Mouse (Mus musculus): ENCODE data around the gene 4930578G10Rik.
"Not testable (repeated sequence)": the region's sequence is repeated elsewhere in the genome, so short reads cannot be mapped to it uniquely, and the experiment has no call there.

4930578G10Rik gene

GRCm38 (mm10) chr4:42735245-42735644 is at the start of gene 4930578G10Rik:
TSS of gene 4930578G10Rik (plus strand) at chr4:42735545.
- TF ChIP-seq GATA4 (IDR thresholded peaks at IDR 0.05; ENCODE audit: insufficient replicate concordance, low read length), result not testable (repeated sequence)

- TF ChIP-seq GATA4 (IDR thresholded peaks at IDR 0.05; ENCODE audit: insufficient replicate concordance, low read length), result not testable (repeated sequence)
Measured at GRCm38 (mm10) chr4:42756477-42756876, 21.1 kb downstream of the 4930578G10Rik start, which contains the start of gene Ccl19. TSS of gene Ccl19 (minus strand) at chr4:42756577.

GRCm38 (mm10) chr4:42773893-42774292 is 38.5 kb downstream of the 4930578G10Rik start, which contains the start of gene Ccl21a:
TSS of gene Ccl21a (minus strand) at chr4:42773993.
- TF ChIP-seq GATA4 (IDR thresholded peaks at IDR 0.05; ENCODE audit: insufficient replicate concordance, low read length), result not testable (repeated sequence)

GRCm38 (mm10) chr4:42853788-42854187 is 118.4 kb downstream of the 4930578G10Rik start, which contains the start of gene Fam205a1:
TSS of gene Fam205a1 (minus strand) at chr4:42853888.
- TF ChIP-seq GATA4 (IDR thresholded peaks at IDR 0.05; ENCODE audit: insufficient replicate concordance, low read length), result not testable (repeated sequence)

- not testable (repeated sequence) for TF ChIP-seq GATA4 (IDR thresholded peaks at IDR 0.05; ENCODE audit: insufficient replicate concordance, low read length)
Measured at GRCm38 (mm10) chr4:42856671-42857070, 121.3 kb downstream of the 4930578G10Rik start, which contains the start of gene Gm12394. TSS of gene Gm12394 (minus strand) at chr4:42856771.

GRCm38 (mm10) chr4:42867390-42867789 is 132.0 kb downstream of the 4930578G10Rik start:
- no peak for TF ChIP-seq GATA4 (IDR thresholded peaks at IDR 0.05; ENCODE audit: insufficient replicate concordance, low read length)

- TF ChIP-seq GATA4 (IDR thresholded peaks at IDR 0.05; ENCODE audit: insufficient replicate concordance, low read length), result no peak
Measured at GRCm38 (mm10) chr4:42868193-42868592, 132.8 kb downstream of the 4930578G10Rik start.

GRCm38 (mm10) chr4:42870748-42871147 is 135.4 kb downstream of the 4930578G10Rik start:
- TF ChIP-seq GATA4 (IDR thresholded peaks at IDR 0.05; ENCODE audit: insufficient replicate concordance, low read length), result no peak

- TF ChIP-seq GATA4 (IDR thresholded peaks at IDR 0.05; ENCODE audit: insufficient replicate concordance, low read length), result no peak
Measured at GRCm38 (mm10) chr4:42872151-42872550, 136.8 kb downstream of the 4930578G10Rik start.

- TF ChIP-seq GATA4 (IDR thresholded peaks at IDR 0.05; ENCODE audit: insufficient replicate concordance, low read length), result no peak
Measured at GRCm38 (mm10) chr4:42872746-42873435, 137.5 kb downstream of the 4930578G10Rik start.

- no peak for TF ChIP-seq GATA4 (IDR thresholded peaks at IDR 0.05; ENCODE audit: insufficient replicate concordance, low read length)
Measured at GRCm38 (mm10) chr4:42874134-42874533, 138.8 kb downstream of the 4930578G10Rik start, which contains the start of gene Fam205c. TSS of gene Fam205c (minus strand) at chr4:42874234.

GRCm38 (mm10) chr4:42876586-42877291 is 141.4 kb downstream of the 4930578G10Rik start:
- no peak for TF ChIP-seq GATA4 (IDR thresholded peaks at IDR 0.05; ENCODE audit: insufficient replicate concordance, low read length)

- no peak for TF ChIP-seq GATA4 (IDR thresholded peaks at IDR 0.05; ENCODE audit: insufficient replicate concordance, low read length)
Measured at GRCm38 (mm10) chr4:42877657-42878056, 142.3 kb downstream of the 4930578G10Rik start.

- no peak for TF ChIP-seq GATA4 (IDR thresholded peaks at IDR 0.05; ENCODE audit: insufficient replicate concordance, low read length)
Measured at GRCm38 (mm10) chr4:42879829-42880676, 144.7 kb downstream of the 4930578G10Rik start.

- no peak for TF ChIP-seq GATA4 (IDR thresholded peaks at IDR 0.05; ENCODE audit: insufficient replicate concordance, low read length)
Measured at GRCm38 (mm10) chr4:42880677-42880948, 145.3 kb downstream of the 4930578G10Rik start.
